Mouse (Mus musculus) forebrain, embryonic 14.5 days (tissue): ENCODE data around the gene Bola1. TPM values are rescaled to one million over a fixed set of nuclear protein-coding genes. Genes with fewer than 3 reads are reported as not detected.
"Not testable (repeated sequence)": the region's sequence is repeated elsewhere in the genome, so short reads cannot be mapped to it uniquely, and the experiment has no call there.

Experiments
- ATAC-seq: fragments of 200-750 bp; cut with Nextera tagmentation; 2 replicates; pipeline ENCODE4 v1.8.0; 2017; ENCODE audit warnings: mild to moderate bottlenecking, moderate library complexity
- DNase-seq: peaks from one replicate; pipeline ENCODE4 v3.0.0-alpha.2; 2015; ENCODE audit warnings: low spot score
- H3K27ac ChIP-seq: fragments of 300-500 bp; sonication (generic); 2 replicates; pipeline ENCODE4 v1.5.1; 2014; ENCODE audit warnings: low read depth, mild to moderate bottlenecking, control low read depth, low read length, moderate library complexity
- H3K27me3 ChIP-seq: fragments of 300-500 bp; sonication (generic); replicated peaks from 2 replicates; pipeline ENCODE4 v1.6.1; 2014; ENCODE audit warnings: low read length, control low read depth, mixed read lengths; ENCODE audit not compliant: control insufficient read depth, insufficient read depth
- H3K36me3 ChIP-seq: fragments of 300-500 bp; sonication (generic); 2 replicates; pipeline ENCODE4 v1.6.1; 2014; ENCODE audit warnings: low read length, control low read depth; ENCODE audit not compliant: control insufficient read depth, insufficient read depth
- H3K4me1 ChIP-seq: fragments of 300-500 bp; sonication (generic); 2 replicates; pipeline ENCODE4 v1.6.1; 2014; ENCODE audit warnings: antibody characterized with exemption, low read length, control low read depth; ENCODE audit not compliant: control insufficient read depth, insufficient read depth
- H3K4me2 ChIP-seq: fragments of 300-500 bp; sonication (generic); 2 replicates; pipeline ENCODE4 v1.6.1; 2014; ENCODE audit warnings: mild to moderate bottlenecking, control low read depth, low read length
- H3K4me3 ChIP-seq: fragments of 300-500 bp; sonication (generic); 2 replicates; pipeline ENCODE4 v1.5.1; 2014; ENCODE audit warnings: low read depth, low read length, control low read depth
- H3K9ac ChIP-seq: fragments of 300-500 bp; sonication (generic); 2 replicates; pipeline ENCODE4 v1.6.1; 2014; ENCODE audit warnings: mild to moderate bottlenecking, low read length, control low read depth, moderate library complexity
- H3K9me3 ChIP-seq: fragments of 300-500 bp; sonication (generic); replicated peaks from 2 replicates; pipeline ENCODE4 v1.6.1; 2016; ENCODE audit warnings: low read length, control low read depth, mixed read lengths; ENCODE audit not compliant: control insufficient read depth
- WGBS: fragments of 180-500 bp; shearing (Covaris S2); extraction: QIAGEN DNeasy Blood & Tissue Kit; methylation state at CpG from one replicate; pipeline ENCODE4 v1.1.7; 2014; 5-methylcytosine and 5-hydroxymethylcytosine counted together
- polyA plus RNA-seq: library from polyadenylated mRNA; unstranded; fragments of >200 nt; fragmentation: Nextera tagmentation; extraction: Ambion mirVana; gene quantifications from 2 replicates; pipeline ENCODE4 v1.2.1, GENCODE M21; 2014

The Bola1 gene
- polyA plus RNA-seq, 1 experiment from 2014 or later: 96.3 TPM

- Histone ChIP-seq H3K27me3 (no peaks in the 10 kb centered on the region), H3K4me2 (peak overlapping the region; percentile 40), H3K36me3 (no peaks in the 10 kb centered on the region), H3K4me1 (peaks cover 14% of the 10 kb centered on the region; the same call in 1 of the 2 replicates), H3K27ac (no peak overlapping the region), H3K9ac (peak overlapping the region; percentile 67), H3K4me3 (peak overlapping the region; percentile 34), H3K9me3 (no peaks in the 10 kb centered on the region)
- WGBS: 54% methylated on average over 6 of the region's 6 CpGs
- DNase-seq: no peak
- no peak for ATAC-seq
Measured at GRCm38 (mm10) chr3:96248141-96249033, 28.9 kb upstream of the Bola1 start.

GRCm38 (mm10) chr3:96247356-96248140, 28.0 kb upstream of the Bola1 start:
- no peaks in the 10 kb centered on the region for H3K36me3 ChIP-seq
- 2% methylated on average over 11 of the region's 11 CpGs for WGBS
- H3K4me1 ChIP-seq: peaks cover 14% of the 10 kb centered on the region; the same call in 1 of the 2 replicates
- H3K4me3 ChIP-seq: peak overlapping the region; percentile 34
- H3K4me2 ChIP-seq: peak overlapping the region; percentile 40
- H3K27me3 ChIP-seq: no peaks in the 10 kb centered on the region
- H3K9me3 ChIP-seq: no peaks in the 10 kb centered on the region
- ATAC-seq (no peak), DNase-seq (no peak)
- H3K27ac ChIP-seq: 0 out of 2 replicates have a peak overlapping the region, but pooled peaks have one; percentile 44
- H3K9ac ChIP-seq: peak overlapping the region; percentile 67

- ATAC-seq: peak; percentile 88
- H3K9me3 ChIP-seq, H3K27me3 ChIP-seq, H3K36me3 ChIP-seq, DNase-seq: not testable (repeated sequence)
- Histone ChIP-seq H3K4me3 (peak within 1 kb of the TSS; percentile 34), H3K4me1 (peaks cover 14% of the 10 kb centered on the region; the same call in 1 of the 2 replicates), H3K27ac (peak within 1 kb of the TSS; percentile 58; the same call in 1 of the 2 replicates), H3K4me2 (peak within 1 kb of the TSS; percentile 40), H3K9ac (peak within 1 kb of the TSS; percentile 67)
- WGBS: 0% methylated on average over 5 of the region's 47 CpGs
Measured at GRCm38 (mm10) chr3:96246427-96246856, 26.9 kb upstream of the Bola1 start, which contains the start of gene Hist2h3c1. Hist2h3c1 (plus strand) TSS chr3:96246685.

GRCm38 (mm10) chr3:96246018-96246417, 26.5 kb upstream of the Bola1 start:
- not testable (repeated sequence) for H3K36me3 ChIP-seq, H3K9me3 ChIP-seq, H3K27me3 ChIP-seq, DNase-seq, H3K9ac ChIP-seq, ATAC-seq
- Histone ChIP-seq H3K4me2 (peak overlapping the region; percentile 40), H3K4me3 (peak overlapping the region; percentile 22; the same call in 1 of the 2 replicates), H3K4me1 (peaks cover 14% of the 10 kb centered on the region; the same call in 1 of the 2 replicates), H3K27ac (peak overlapping the region; percentile 58; the same call in 1 of the 2 replicates)
- WGBS: 1% methylated on average over 10 of the region's 21 CpGs

GRCm38 (mm10) chr3:96245003-96245886, 25.7 kb upstream of the Bola1 start, which contains the start of gene Hist2h2aa1:
Hist2h2aa1 (plus strand) TSS chr3:96245497.
- Histone ChIP-seq H3K4me3 (peak within 1 kb of the TSS; percentile 43), H3K27ac (peak within 1 kb of the TSS; percentile 94), H3K9ac (peak within 1 kb of the TSS; percentile 79), H3K4me2 (peak within 1 kb of the TSS; percentile 69), H3K4me1 (peaks cover 17% of the 10 kb centered on the region; the same call in 1 of the 2 replicates)
- DNase-seq: peak; percentile 68
- WGBS: 0% methylated on average over 29 of the region's 88 CpGs
- H3K27me3 ChIP-seq, H3K36me3 ChIP-seq, H3K9me3 ChIP-seq: not testable (repeated sequence)
- peak; percentile 90 for ATAC-seq

- no peaks in the 10 kb centered on the region for H3K36me3 ChIP-seq
- peaks cover 17% of the 10 kb centered on the region; the same call in 1 of the 2 replicates for H3K4me1 ChIP-seq
- H3K9me3 ChIP-seq: no peaks in the 10 kb centered on the region
- no peak for DNase-seq
- peak overlapping the region; percentile 79; the same call in 1 of the 2 replicates for H3K9ac ChIP-seq
- 80% methylated on average over 7 of the region's 7 CpGs for WGBS
- H3K27me3 ChIP-seq: no peaks in the 10 kb centered on the region
- H3K4me2 ChIP-seq: peak overlapping the region; percentile 69
- no peak overlapping the region for H3K4me3 ChIP-seq
- H3K27ac ChIP-seq: peak overlapping the region; percentile 27; the same call in 1 of the 2 replicates
- no peak for ATAC-seq
Measured at GRCm38 (mm10) chr3:96243921-96244572, 24.5 kb upstream of the Bola1 start.

GRCm38 (mm10) chr3:96240799-96241197, 21.3 kb upstream of the Bola1 start:
- DNase-seq: no peak
- peak overlapping the region; percentile 19; the same call in 1 of the 2 replicates for H3K4me3 ChIP-seq

More at GRCm38 (mm10) chr3:96240799-96241197, 21.3 kb upstream of the Bola1 start:
- H3K9me3 ChIP-seq: no peaks in the 10 kb centered on the region
- H3K27ac ChIP-seq: peak overlapping the region; percentile 79
- no peaks in the 10 kb centered on the region for H3K36me3 ChIP-seq
- no peak for ATAC-seq
- peaks cover 25% of the 10 kb centered on the region; the same call in 1 of the 2 replicates for H3K4me1 ChIP-seq
- whole genome bisulfite sequencing: 70% methylated on average over 9 of the region's 9 CpGs
- H3K9ac ChIP-seq: peak overlapping the region; percentile 56
- H3K27me3 ChIP-seq: no peaks in the 10 kb centered on the region
- peak overlapping the region; percentile 50 for H3K4me2 ChIP-seq
